Comparison of ENCODE assay signal across 21 mouse cellular contexts in the genomic region with DNA sequence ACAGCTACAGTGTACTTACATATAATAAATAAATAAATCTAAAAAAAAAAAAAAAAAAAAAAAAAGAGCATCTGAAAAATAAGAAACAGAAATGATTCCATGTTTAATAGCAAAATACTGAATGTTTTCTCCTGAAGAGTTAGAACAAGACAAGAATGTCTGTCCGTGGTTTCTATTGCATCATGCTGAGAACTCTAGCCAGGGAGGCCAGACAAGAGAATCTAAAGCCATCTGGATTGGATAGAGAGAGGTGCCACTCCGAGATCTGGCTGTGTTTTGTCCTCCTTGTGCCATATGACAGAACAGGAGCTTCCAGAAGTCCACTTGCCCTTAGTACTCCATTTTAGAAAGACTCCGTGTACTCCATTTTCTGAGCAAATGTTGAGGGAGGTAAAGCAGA. TPM values are rescaled to one million over a fixed set of nuclear protein-coding genes. Genes with fewer than 3 reads are reported as not detected.
DNase-seq lines count a peak whose midpoint lies in the region; ATAC-seq and TF ChIP-seq lines count a peak whose summit lies in the region.
"Had no signal": no experiment of that assay in that cellular context is flagged by ENCODE, and none has a peak within 500 bp of the region (broad histone marks: within the 10 kb centered on the region; RNA-seq: fewer than 3 reads in every experiment).

No protein-coding gene starts in this region.

- TF ChIP-seq EP300 in lung, postnatal 0 days (IDR thresholded peaks at IDR 0.05): no peak

- no peaks in the 10 kb centered on the region for H3K79me2 ChIP-seq in myocyte (ENCODE audit: control insufficient read depth, insufficient read depth)

- no peaks in the 10 kb centered on the region for H3K36me3 ChIP-seq in lung, postnatal 0 days (ENCODE audit: insufficient read depth, low read length)
- no peaks in the 10 kb centered on the region for H3K36me3 ChIP-seq in myocyte (ENCODE audit: control insufficient read depth, insufficient read depth)
- H3K36me3 ChIP-seq: embryonic facial prominence, embryonic 15.5 days; forebrain, embryonic 15.5 days; heart, embryonic 13.5 days; hindbrain, embryonic 15.5 days had no signal

- no peak overlapping the region for H3K4me3 ChIP-seq in lung, postnatal 0 days (ENCODE audit: low read depth, low read length)
- no peak overlapping the region for H3K4me3 ChIP-seq in myocyte
- H3K4me3 ChIP-seq: embryonic facial prominence, embryonic 15.5 days; erythroblast, embryonic 14.5 days; forebrain, embryonic 15.5 days; heart, embryonic 13.5 days; hindbrain, embryonic 15.5 days had no signal

- H3K9ac ChIP-seq in lung, postnatal 0 days (replicated peaks; ENCODE audit: low read depth): no peak overlapping the region
- H3K9ac ChIP-seq: embryonic facial prominence, embryonic 15.5 days; forebrain, embryonic 15.5 days; heart, embryonic 13.5 days; hindbrain, embryonic 15.5 days had no signal

- TF ChIP-seq POLR2A in myocyte (IDR thresholded peaks at IDR 0.05; ENCODE audit: insufficient read length, low read depth): no peak

- peak; percentile 56 for DNase-seq in lung, postnatal 0 days (ENCODE audit: low spot score)
- DNase-seq in lung, postnatal 10 days: no peak
- DNase-seq in 416B (ENCODE audit: low read depth) (peak; percentile 45), NIH3T3 (ENCODE audit: low read depth) (peak; percentile 74)
- DNase-seq in natural killer cell, adult 2 months (ENCODE audit: low spot score in 2 of 2): no peak
- no peak for DNase-seq in urinary bladder, postnatal 36 days (ENCODE audit: low spot score in 2 of 2)
- DNase-seq: adrenal gland, postnatal 14 days; embryo, embryonic 11 days; gastrocnemius, postnatal 14 days; heart, postnatal 36 days; kidney, adult 2 months had no signal

- H3K27me3 ChIP-seq in lung, postnatal 0 days (replicated peaks; ENCODE audit: insufficient read depth, low read length): no peaks in the 10 kb centered on the region
- no peaks in the 10 kb centered on the region for H3K27me3 ChIP-seq in myocyte (ENCODE audit: control insufficient read depth, insufficient read depth, insufficient read length)
- H3K27me3 ChIP-seq: embryonic facial prominence, embryonic 15.5 days; forebrain, embryonic 15.5 days; heart, embryonic 13.5 days; hindbrain, embryonic 15.5 days had no signal

- H3K9me3 ChIP-seq in lung, postnatal 0 days (ENCODE audit: low read length): no peaks in the 10 kb centered on the region
- H3K9me3 ChIP-seq: embryonic facial prominence, embryonic 15.5 days; forebrain, embryonic 15.5 days; heart, embryonic 13.5 days; hindbrain, embryonic 15.5 days had no signal

- no peak overlapping the region for H3K4me2 ChIP-seq in lung, postnatal 0 days (replicated peaks; ENCODE audit: low read depth, low read length)
- no peak overlapping the region for H3K4me2 ChIP-seq in myocyte (ENCODE audit: low read depth)
- H3K4me2 ChIP-seq: embryonic facial prominence, embryonic 15.5 days; forebrain, embryonic 15.5 days; heart, embryonic 13.5 days; hindbrain, embryonic 15.5 days had no signal

- TF ChIP-seq CTCF in lung, postnatal 0 days (IDR thresholded peaks at IDR 0.05): no peak

- H3K4me1 ChIP-seq in lung, postnatal 0 days (ENCODE audit: insufficient read depth, low read depth, low read length): peaks cover 6% of the 10 kb centered on the region; the same call in 1 of the 2 replicates
- H3K4me1 ChIP-seq: embryonic facial prominence, embryonic 15.5 days; forebrain, embryonic 15.5 days; hindbrain, embryonic 15.5 days had no signal

- H3ac ChIP-seq in myocyte (ENCODE audit: control insufficient read depth, insufficient read length): no peak overlapping the region

- WGBS in lung, postnatal 0 days: 73% methylated on average over 3 of the region's 3 CpGs

- ATAC-seq in lung, postnatal 0 days: no peak
- ATAC-seq: forebrain, embryonic 15.5 days; intestine, embryonic 16.5 days had no signal

- no peak overlapping the region for H3K27ac ChIP-seq in lung, postnatal 0 days (ENCODE audit: low read length)
- H3K27ac ChIP-seq: embryonic facial prominence, embryonic 15.5 days; forebrain, embryonic 15.5 days; heart, embryonic 13.5 days; hindbrain, embryonic 15.5 days had no signal

TF ChIP-seq in myocyte, 11 proteins besides CTCF, POLR2A, EP300 and RAD21:
- peak; percentile 78 for TF ChIP-seq CEBPB (IDR thresholded peaks at IDR 0.05; ENCODE audit: insufficient read depth, poor library complexity, severe bottlenecking)
- no peak for TF ChIP-seq MYOG (IDR thresholded peaks at IDR 0.05; ENCODE audit: control insufficient read depth in 1 of 3, insufficient read depth in 1 of 3, insufficient read length in 2 of 3, low read depth in 2 of 3)

RNA-seq across cellular contexts. Expression of a gene that starts 6.6 kb away (rescaled TPM):
- 1,292 and 1,589 TPM in 2 replicates for polyA plus RNA-seq in lung, postnatal 0 days (2015; fragmentation: Nextera tagmentation; extraction: Ambion mirVana)
- polyA plus RNA-seq in myocyte (2012; fragmentation: generic; extraction: Trizol): not detected
- polyA plus RNA-seq: embryonic facial prominence, embryonic 11.5 days; embryonic facial prominence, embryonic 15.5 days; erythroblast, embryonic 14.5 days; forebrain, embryonic 11.5 days; hindbrain, embryonic 11.5 days; kidney, adult 2 months had no signal

RNA-seq across cellular contexts. Expression of a gene that starts 47.2 kb away (rescaled TPM):
- polyA plus RNA-seq in lung, postnatal 0 days (2015; fragmentation: Nextera tagmentation; extraction: Ambion mirVana): 26.1 and 27.4 TPM in 2 replicates
- polyA plus RNA-seq in myocyte (2012; fragmentation: generic; extraction: Trizol): 55.4 TPM

RNA-seq across cellular contexts. Expression of a gene that starts 49.3 kb away (rescaled TPM):
- polyA plus RNA-seq in lung, postnatal 0 days (2015; fragmentation: Nextera tagmentation; extraction: Ambion mirVana): 23.0 and 24.2 TPM in 2 replicates
- 8.0 TPM for polyA plus RNA-seq in myocyte (2012; fragmentation: generic; extraction: Trizol)

RNA-seq across cellular contexts. Expression of a gene that starts 57.4 kb away (rescaled TPM):
- 17.6 and 25.7 TPM in 2 replicates for polyA plus RNA-seq in lung, postnatal 0 days (2015; fragmentation: Nextera tagmentation; extraction: Ambion mirVana)
- polyA plus RNA-seq in myocyte (2012; fragmentation: generic; extraction: Trizol): 26.7 TPM

Comparison
In these comparisons a context has a peak if more than half of its experiments do, and no peak if none do; other contexts are left out.
1. DNase-seq: peak in lung, postnatal 0 days (single experiment), 416B (single experiment) and NIH3T3 (single experiment); none in lung, postnatal 10 days (single experiment), natural killer cell, adult 2 months (0 of 2) and urinary bladder, postnatal 36 days (0 of 2).
2. RNA of a gene that starts 6.6 kb away (polyA plus RNA-seq): 1,292 to 1,589 TPM in lung, postnatal 0 days; not detected in myocyte (single experiment); every median in the first group is over 1,000 times any median in the second.